Mouse (Mus musculus): ENCODE measurements around the gene Ttll13.

DNA sequence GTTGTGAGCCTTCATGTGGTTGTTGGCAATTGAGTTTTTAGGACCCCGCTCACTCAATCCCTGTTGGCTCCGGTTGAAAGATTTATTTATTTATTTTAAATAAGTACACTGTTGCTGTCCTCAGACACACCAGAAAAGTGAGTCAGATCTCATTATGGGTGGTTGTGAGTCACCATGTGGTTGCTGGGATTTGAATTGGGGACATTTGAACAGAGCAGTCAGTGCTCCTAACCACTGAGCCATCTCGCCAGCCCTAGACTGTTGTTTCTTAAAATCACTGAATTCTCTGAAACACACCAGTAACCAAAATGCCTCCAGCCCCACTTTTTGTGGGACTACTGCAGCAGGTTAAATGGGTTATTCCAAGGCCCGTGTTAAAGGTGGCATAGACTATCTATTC is 52.6 kb downstream of the Ttll13 start:
- no peak for TF ChIP-seq CTCF (IDR thresholded peaks at IDR 0.05; ENCODE audit: insufficient read depth, low read length)
- TF ChIP-seq POLR2A (IDR thresholded peaks at IDR 0.05; ENCODE audit: borderline replicate concordance, extremely low read depth, low read depth, low read length) = no peak

All from lung, adult 2 months (tissue).